Mouse (Mus musculus) embryonic facial prominence, embryonic 15.5 days (tissue): ENCODE results near the gene Lmx1a. TPM values are rescaled to one million over a fixed set of nuclear protein-coding genes. Genes with fewer than 3 reads are reported as not detected.

ENCODE experiments used
- ATAC-seq: fragments of 200-750 bp; cut with Nextera tagmentation; 2 replicates; pipeline ENCODE4 v1.8.0; 2017; ENCODE audit warnings: low read depth, moderate TSS enrichment; ENCODE audit not compliant: insufficient number of reproducible peaks, low FRiP score, low TSS enrichment
- H3K27ac ChIP-seq: fragments of 300-500 bp; sonication (generic); replicated peaks from 2 replicates; pipeline ENCODE4 v1.5.1; 2015; ENCODE audit warnings: mild to moderate bottlenecking, inconsistent platforms
- H3K27me3 ChIP-seq: fragments of 300-500 bp; sonication (generic); 2 replicates; pipeline ENCODE4 v1.6.1; 2015; ENCODE audit warnings: inconsistent platforms
- H3K36me3 ChIP-seq: fragments of 300-500 bp; sonication (generic); 2 replicates; pipeline ENCODE4 v1.6.1; 2015; ENCODE audit warnings: mild to moderate bottlenecking, inconsistent platforms
- H3K4me1 ChIP-seq: fragments of 300-500 bp; sonication (generic); 2 replicates; pipeline ENCODE4 v1.6.1; 2015; ENCODE audit warnings: inconsistent platforms
- H3K4me2 ChIP-seq: fragments of 300-500 bp; sonication (generic); replicated peaks from 2 replicates; pipeline ENCODE4 v1.6.1; 2015; ENCODE audit warnings: mild to moderate bottlenecking, inconsistent platforms
- H3K4me3 ChIP-seq: fragments of 300-500 bp; sonication (generic); replicated peaks from 2 replicates; pipeline ENCODE4 v1.5.1; 2015; ENCODE audit warnings: mild to moderate bottlenecking, inconsistent platforms
- H3K9ac ChIP-seq: fragments of 300-500 bp; sonication (generic); 2 replicates; pipeline ENCODE4 v1.6.1; 2015; ENCODE audit warnings: inconsistent platforms
- H3K9me3 ChIP-seq: fragments of 300-500 bp; sonication (generic); replicated peaks from 2 replicates; pipeline ENCODE4 v1.6.1; 2016; ENCODE audit warnings: inconsistent platforms
- WGBS: fragments of 180-500 bp; shearing (Covaris S2); methylation state at CpG from one replicate; pipeline ENCODE4 v1.1.7; 2015; 5-methylcytosine and 5-hydroxymethylcytosine counted together
- polyA plus RNA-seq: library from polyadenylated mRNA; unstranded; fragments of >200 nt; fragmentation: Nextera tagmentation; extraction: Ambion mirVana; gene quantifications from 2 replicates; pipeline ENCODE4 v1.2.1, GENCODE M21; 2015

Gene Lmx1a
- polyA plus RNA-seq, 1 experiment from 2014 or later: 1.2 TPM

GRCm38 (mm10) chr1:167817616-167818015 is 128.6 kb downstream of the Lmx1a start:
- Histone ChIP-seq H3K4me2 (no peak overlapping the region), H3K9ac (no peak overlapping the region), H3K27ac (no peak overlapping the region), H3K4me1 (0 out of 2 replicates have a peak, but pooled peaks cover 6% of the 10 kb centered on the region), H3K27me3 (no peaks in the 10 kb centered on the region), H3K9me3 (no peaks in the 10 kb centered on the region), H3K4me3 (no peak overlapping the region), H3K36me3 (no peaks in the 10 kb centered on the region)
- 24% methylated on average over 1 of the region's 1 CpGs for WGBS
- no peak for ATAC-seq

- 0 out of 2 replicates have a peak, but pooled peaks cover 11% of the 10 kb centered on the region for H3K4me1 ChIP-seq
- no peak overlapping the region for H3K27ac ChIP-seq
- H3K27me3 ChIP-seq: no peaks in the 10 kb centered on the region
- no peaks in the 10 kb centered on the region for H3K9me3 ChIP-seq
- H3K4me3 ChIP-seq: no peak overlapping the region
- ATAC-seq: no peak
- no peak overlapping the region for H3K4me2 ChIP-seq
- 91% methylated on average over 6 of the region's 6 CpGs for WGBS
- H3K9ac ChIP-seq: no peak overlapping the region
- H3K36me3 ChIP-seq: no peaks in the 10 kb centered on the region
These were observed 131.0 kb downstream of the Lmx1a start for GRCm38 (mm10) chr1:167820031-167820430.

GRCm38 (mm10) chr1:167821125-167821524 is 132.1 kb downstream of the Lmx1a start:
- H3K9ac ChIP-seq: no peak overlapping the region
- WGBS: 15% methylated on average over 1 of the region's 1 CpGs
- no peak overlapping the region for H3K4me2 ChIP-seq
- no peak overlapping the region for H3K27ac ChIP-seq
- no peak overlapping the region for H3K4me3 ChIP-seq
- H3K27me3 ChIP-seq: no peaks in the 10 kb centered on the region
- no peaks in the 10 kb centered on the region for H3K36me3 ChIP-seq
- H3K9me3 ChIP-seq: no peaks in the 10 kb centered on the region
- H3K4me1 ChIP-seq: 0 out of 2 replicates have a peak, but pooled peaks cover 11% of the 10 kb centered on the region
- no peak for ATAC-seq

- Histone ChIP-seq H3K27ac (no peak overlapping the region), H3K4me1 (no peaks in the 10 kb centered on the region), H3K9ac (no peak overlapping the region), H3K9me3 (no peaks in the 10 kb centered on the region), H3K36me3 (no peaks in the 10 kb centered on the region), H3K27me3 (no peaks in the 10 kb centered on the region), H3K4me3 (no peak overlapping the region), H3K4me2 (no peak overlapping the region)
- WGBS: 85% methylated on average over 7 of the region's 7 CpGs
- no peak for ATAC-seq
These were observed 141.3 kb downstream of the Lmx1a start for GRCm38 (mm10) chr1:167830291-167830690.

GRCm38 (mm10) chr1:167831601-167832000 is 142.6 kb downstream of the Lmx1a start:
- no peak overlapping the region for H3K9ac ChIP-seq
- no peaks in the 10 kb centered on the region for H3K36me3 ChIP-seq
- ATAC-seq: no peak
- no peak overlapping the region for H3K4me3 ChIP-seq
- no peaks in the 10 kb centered on the region for H3K9me3 ChIP-seq
- no peaks in the 10 kb centered on the region for H3K27me3 ChIP-seq
- no peaks in the 10 kb centered on the region for H3K4me1 ChIP-seq
- no peak overlapping the region for H3K4me2 ChIP-seq
- 78% methylated on average over 3 of the region's 3 CpGs for WGBS
- H3K27ac ChIP-seq: no peak overlapping the region

- H3K36me3 ChIP-seq: no peaks in the 10 kb centered on the region
- no peak overlapping the region for H3K9ac ChIP-seq
- 57% methylated on average over 4 of the region's 4 CpGs for WGBS
- no peak overlapping the region for H3K27ac ChIP-seq
- H3K4me2 ChIP-seq: no peak overlapping the region
- H3K4me3 ChIP-seq: no peak overlapping the region
- no peak for ATAC-seq
- H3K27me3 ChIP-seq: no peaks in the 10 kb centered on the region
- H3K9me3 ChIP-seq: no peaks in the 10 kb centered on the region
- H3K4me1 ChIP-seq: no peaks in the 10 kb centered on the region
These were observed 165.8 kb downstream of the Lmx1a start for GRCm38 (mm10) chr1:167854801-167855200.

GRCm38 (mm10) chr1:167872028-167872427 is 183.0 kb downstream of the Lmx1a start:
- H3K4me1 ChIP-seq: no peaks in the 10 kb centered on the region
- H3K27ac ChIP-seq: no peak overlapping the region
- H3K4me3 ChIP-seq: no peak overlapping the region
- no peak overlapping the region for H3K9ac ChIP-seq
- 85% methylated on average over 1 of the region's 1 CpGs for WGBS
- no peaks in the 10 kb centered on the region for H3K36me3 ChIP-seq
- H3K27me3 ChIP-seq: no peaks in the 10 kb centered on the region
- no peaks in the 10 kb centered on the region for H3K9me3 ChIP-seq
- no peak for ATAC-seq
- no peak overlapping the region for H3K4me2 ChIP-seq

GRCm38 (mm10) chr1:167874099-167874498 is 185.1 kb downstream of the Lmx1a start:
- Histone ChIP-seq H3K4me2 (no peak overlapping the region), H3K36me3 (no peaks in the 10 kb centered on the region), H3K9me3 (no peaks in the 10 kb centered on the region), H3K4me3 (no peak overlapping the region), H3K9ac (no peak overlapping the region), H3K27me3 (no peaks in the 10 kb centered on the region), H3K4me1 (0 out of 2 replicates have a peak, but pooled peaks cover 10% of the 10 kb centered on the region), H3K27ac (no peak overlapping the region)
- ATAC-seq: no peak
- 50% methylated on average over 3 of the region's 3 CpGs for WGBS

GRCm38 (mm10) chr1:167877931-167878330 is 188.9 kb downstream of the Lmx1a start:
- H3K4me2 ChIP-seq: no peak overlapping the region
- no peak; the same call in none of the 2 replicates for ATAC-seq
- H3K4me3 ChIP-seq: no peak overlapping the region
- WGBS: 19% methylated on average over 4 of the region's 4 CpGs
- no peaks in the 10 kb centered on the region for H3K36me3 ChIP-seq
- H3K4me1 ChIP-seq: 0 out of 2 replicates have a peak, but pooled peaks cover 10% of the 10 kb centered on the region
- H3K27ac ChIP-seq: no peak overlapping the region
- H3K27me3 ChIP-seq: no peaks in the 10 kb centered on the region
- H3K9me3 ChIP-seq: no peaks in the 10 kb centered on the region
- H3K9ac ChIP-seq: no peak overlapping the region

- ATAC-seq: no peak; the same call in 1 of the 2 replicates
- no peaks in the 10 kb centered on the region for H3K36me3 ChIP-seq
- H3K27ac ChIP-seq: no peak overlapping the region
- H3K4me3 ChIP-seq: no peak overlapping the region
- WGBS: 36% methylated on average over 11 of the region's 11 CpGs
- 0 out of 2 replicates have a peak, but pooled peaks cover 10% of the 10 kb centered on the region for H3K4me1 ChIP-seq
- H3K4me2 ChIP-seq: no peak overlapping the region
- H3K9me3 ChIP-seq: no peaks in the 10 kb centered on the region
- no peaks in the 10 kb centered on the region for H3K27me3 ChIP-seq
- H3K9ac ChIP-seq: no peak overlapping the region
These were observed 189.3 kb downstream of the Lmx1a start for GRCm38 (mm10) chr1:167878354-167878753.

- ATAC-seq: no peak
- H3K4me1 ChIP-seq: peaks cover 8% of the 10 kb centered on the region
These were observed 196.7 kb downstream of the Lmx1a start for GRCm38 (mm10) chr1:167885776-167886175.

GRCm38 (mm10) chr1:167888120-167888519 is 199.1 kb downstream of the Lmx1a start:
- H3K4me2 ChIP-seq: peak overlapping the region; percentile 46; the same call in 1 of the 2 replicates
- 0 out of 2 replicates have a peak overlapping the region, but pooled peaks have one; percentile 25 for H3K4me3 ChIP-seq
- ATAC-seq: no peak
- H3K9ac ChIP-seq: no peak overlapping the region
- H3K27me3 ChIP-seq: no peaks in the 10 kb centered on the region
- H3K27ac ChIP-seq: no peak overlapping the region
- H3K36me3 ChIP-seq: no peaks in the 10 kb centered on the region
- WGBS: 60% methylated on average over 5 of the region's 5 CpGs
- H3K4me1 ChIP-seq: peaks cover 8% of the 10 kb centered on the region
- no peaks in the 10 kb centered on the region for H3K9me3 ChIP-seq

More at GRCm38 (mm10) chr1:167885776-167886175, 196.7 kb downstream of the Lmx1a start:
- no peak overlapping the region for H3K4me2 ChIP-seq
- no peak overlapping the region for H3K9ac ChIP-seq
- H3K4me3 ChIP-seq: no peak overlapping the region
- no peaks in the 10 kb centered on the region for H3K9me3 ChIP-seq
- no peak overlapping the region for H3K27ac ChIP-seq
- no peaks in the 10 kb centered on the region for H3K27me3 ChIP-seq
- 90% methylated on average over 5 of the region's 5 CpGs for WGBS
- no peaks in the 10 kb centered on the region for H3K36me3 ChIP-seq
